Mouse (Mus musculus) erythroblast, embryonic 14.5 days (primary cell): ENCODE measurements around the gene Crym. TPM values are rescaled to one million over a fixed set of nuclear protein-coding genes. Genes with fewer than 3 reads are reported as not detected.

Source experiments
- H3K27me3 ChIP-seq: 2 replicates; pipeline ENCODE4 v1.6.1; 2012; ENCODE audit warnings: inconsistent platforms; ENCODE audit not compliant: control insufficient read depth
- H3K36me3 ChIP-seq: 2 replicates; pipeline ENCODE4 v1.6.1; 2012; ENCODE audit warnings: mild to moderate bottlenecking, inconsistent platforms; ENCODE audit not compliant: control insufficient read depth
- H3K4me1 ChIP-seq: 2 replicates; pipeline ENCODE4 v1.6.1; 2012; ENCODE audit warnings: inconsistent platforms; ENCODE audit not compliant: control insufficient read depth
- H3K4me3 ChIP-seq: replicated peaks from 2 replicates; pipeline ENCODE3; 2012; ENCODE audit warnings: moderate library complexity, mild to moderate bottlenecking, inconsistent platforms
- H3K9me3 ChIP-seq: 2 replicates; pipeline ENCODE4 v1.6.1; 2012; ENCODE audit warnings: low read length, inconsistent platforms, mixed read lengths; ENCODE audit not compliant: control insufficient read depth
- GATA1 ChIP-seq: IDR thresholded peaks from 2 replicates; pipeline ENCODE4 v1.6.1; 2012; ENCODE audit warnings: low read length, inconsistent platforms, mixed read lengths
- TAL1 ChIP-seq: IDR thresholded peaks from 3 replicates; pipeline ENCODE4 v1.6.1; 2012; ENCODE audit warnings: low read length, inconsistent platforms, mixed read lengths
- polyA plus RNA-seq: library from polyadenylated mRNA; stranded (reverse); fragments of >175 nt; gene quantifications from 2 replicates; pipeline ENCODE4 v1.2.3, GENCODE M21; 2012

Gene Crym
- polyA plus RNA-seq, 1 experiment = not detected

DNA sequence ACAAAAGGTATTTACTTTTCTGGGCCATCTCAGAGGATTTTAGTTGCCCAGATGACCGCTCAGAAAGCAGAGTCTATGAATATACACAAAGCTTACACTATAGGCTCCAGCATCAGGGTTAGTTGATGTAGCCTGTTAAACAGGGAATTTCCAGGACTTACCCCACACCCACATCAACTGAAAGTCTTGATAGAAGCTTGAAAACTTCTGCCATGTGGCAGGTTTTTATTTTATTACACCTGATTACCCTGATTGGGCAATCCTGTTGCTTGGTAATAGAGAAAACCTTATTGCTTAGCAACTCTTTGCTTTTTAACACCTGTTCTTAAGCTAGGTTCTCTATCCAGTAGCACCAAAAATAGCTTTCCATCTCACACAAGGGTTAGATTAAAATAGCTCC lies 59.2 kb downstream of the Crym start:
- Histone ChIP-seq H3K9me3 (no peaks in the 10 kb centered on the region), H3K4me3 (no peak overlapping the region), H3K4me1 (no peaks in the 10 kb centered on the region), H3K27me3 (no peaks in the 10 kb centered on the region), H3K36me3 (no peaks in the 10 kb centered on the region)
- TF ChIP-seq TAL1 (no peak), GATA1 (no peak)

Other genes starting within 250 kb of the Crym start
- gene Dnah3, start 106.8 kb downstream of the Crym start, polyA plus RNA-seq = 0.01 and 0.02 TPM in 2 replicates
- gene Tmem159, start 99.8 kb downstream of the Crym start, polyA plus RNA-seq = not detected in 2 replicates
- gene Zp2, start 56.8 kb downstream of the Crym start, polyA plus RNA-seq = not detected in 2 replicates
- not detected in 2 replicates for gene Anks4b, start 28.3 kb downstream of the Crym start, polyA plus RNA-seq
- not detected in 2 replicates for gene Abca14, start 1.9 kb upstream of the Crym start, polyA plus RNA-seq
- gene Abca15, start 126.6 kb upstream of the Crym start, polyA plus RNA-seq = not detected in 2 replicates
- gene Abca16, start 207.5 kb upstream of the Crym start, polyA plus RNA-seq = not detected in 2 replicates